Mouse (Mus musculus) olfactory bulb, adult 2 months (tissue): ENCODE data around the gene Spem1. TPM values are rescaled to one million over a fixed set of nuclear protein-coding genes. Genes with fewer than 3 reads are reported as not detected.

Source experiments
- H3K27ac ChIP-seq: fragments of 200-500 bp; 2 replicates; pipeline ENCODE4 v1.5.1; 2012; ENCODE audit warnings: low read depth, low read length; ENCODE audit not compliant: insufficient read depth
- H3K4me1 ChIP-seq: fragments of 200-500 bp; 2 replicates; pipeline ENCODE4 v1.6.1; 2012; ENCODE audit warnings: low read length; ENCODE audit not compliant: control insufficient read depth, insufficient read depth
- H3K4me3 ChIP-seq: fragments of 200-500 bp; 2 replicates; pipeline ENCODE4 v1.5.1; 2012; ENCODE audit warnings: mild to moderate bottlenecking, low read depth, low read length, moderate library complexity; ENCODE audit not compliant: insufficient read depth
- CTCF ChIP-seq: fragments of 200-500 bp; IDR thresholded peaks from 2 replicates; pipeline ENCODE4 v1.5.1; 2012; ENCODE audit warnings: low read depth, mild to moderate bottlenecking, low read length, moderate library complexity; ENCODE audit not compliant: insufficient read depth
- POLR2A ChIP-seq: fragments of 200-500 bp; IDR thresholded peaks from 2 replicates; pipeline ENCODE4 v1.6.1; 2012; ENCODE audit warnings: mild to moderate bottlenecking, low read depth, low read length, moderate library complexity; ENCODE audit not compliant: insufficient read depth
- WGBS: fragments of 180-500 bp; shearing (Covaris S2); methylation state at CpG from one replicate; pipeline ENCODE4 v1.1.7; 2018; 5-methylcytosine and 5-hydroxymethylcytosine counted together
- polyA plus RNA-seq: library from polyadenylated mRNA; stranded (reverse); fragments of >200 nt; gene quantifications from 2 replicates; pipeline ENCODE4 v1.2.4, GENCODE M21; 2012; ENCODE audit warnings: low replicate concordance; ENCODE audit not compliant: missing spikeins, insufficient read depth, insufficient read length

Gene Spem1
- polyA plus RNA-seq, 1 experiment, result not detected

- H3K4me3 ChIP-seq, result no peak overlapping the region
- TF ChIP-seq POLR2A (no peak), CTCF (no peak)
- WGBS, result 10% methylated on average over 13 of the region's 13 CpGs
- peaks cover 18% of the 10 kb centered on the region for H3K4me1 ChIP-seq
- no peak overlapping the region for H3K27ac ChIP-seq
Observed at GRCm38 (mm10) chr11:69795983-69796435, 26.0 kb downstream of the Spem1 start.

- H3K4me3 ChIP-seq, result peak within 1 kb of the TSS; percentile 55
- 1% methylated on average over 52 of the region's 52 CpGs for WGBS
- TF ChIP-seq CTCF (no peak), POLR2A (0 out of 2 replicates have a peak, but pooled peaks have one; percentile 15)
- H3K4me1 ChIP-seq, result peaks cover 12% of the 10 kb centered on the region
- H3K27ac ChIP-seq, result no peak within 1 kb of the TSS
Observed at GRCm38 (mm10) chr11:69795168-69795982, 26.6 kb downstream of the Spem1 start, which contains the start of gene Chrnb1. Gene Chrnb1 (minus strand): TSS chr11:69795943.

- TF ChIP-seq POLR2A (no peak), CTCF (0 out of 2 replicates have a peak, but pooled peaks have one; percentile 4)
- 73% methylated on average over 5 of the region's 5 CpGs for WGBS
- H3K27ac ChIP-seq, result no peak overlapping the region
- H3K4me3 ChIP-seq, result no peak overlapping the region
- peaks cover 7% of the 10 kb centered on the region for H3K4me1 ChIP-seq
Observed at GRCm38 (mm10) chr11:69793429-69793828, 28.6 kb downstream of the Spem1 start.

GRCm38 (mm10) chr11:69791420-69791819 is 30.6 kb downstream of the Spem1 start:
- Histone ChIP-seq H3K27ac (no peak overlapping the region), H3K4me3 (no peak overlapping the region), H3K4me1 (peaks cover 7% of the 10 kb centered on the region)
- no peak for TF ChIP-seq CTCF
- no peak for TF ChIP-seq POLR2A
- 62% methylated on average over 5 of the region's 5 CpGs for WGBS

- H3K4me1 ChIP-seq, result no peaks in the 10 kb centered on the region
- 64% methylated on average over 5 of the region's 5 CpGs for WGBS
- H3K4me3 ChIP-seq, result no peak overlapping the region
- TF ChIP-seq CTCF (no peak), POLR2A (no peak)
- no peak overlapping the region for H3K27ac ChIP-seq
Observed at GRCm38 (mm10) chr11:69789431-69789830, 32.5 kb downstream of the Spem1 start.

GRCm38 (mm10) chr11:69787306-69787705 is 34.7 kb downstream of the Spem1 start:
- Histone ChIP-seq H3K4me3 (no peak overlapping the region), H3K27ac (no peak overlapping the region), H3K4me1 (no peaks in the 10 kb centered on the region)
- 83% methylated on average over 5 of the region's 5 CpGs for WGBS
- TF ChIP-seq CTCF, result no peak
- no peak for TF ChIP-seq POLR2A

- no peak overlapping the region for H3K27ac ChIP-seq
- 43% methylated on average over 15 of the region's 15 CpGs for WGBS
- TF ChIP-seq POLR2A, result no peak
- TF ChIP-seq CTCF, result no peak
- H3K4me3 ChIP-seq, result no peak overlapping the region; the same call in 1 of the 2 replicates
- H3K4me1 ChIP-seq, result no peaks in the 10 kb centered on the region
Observed at GRCm38 (mm10) chr11:69784793-69785272, 37.1 kb downstream of the Spem1 start.

- peaks cover 6% of the 10 kb centered on the region; the same call in 1 of the 2 replicates for H3K4me1 ChIP-seq
- H3K4me3 ChIP-seq, result no peak overlapping the region
- WGBS, result 50% methylated on average over 4 of the region's 4 CpGs
- no peak overlapping the region for H3K27ac ChIP-seq
- TF ChIP-seq CTCF, result no peak
Observed at GRCm38 (mm10) chr11:69781828-69782227, 40.2 kb downstream of the Spem1 start.

GRCm38 (mm10) chr11:69778985-69779384 is 43.0 kb downstream of the Spem1 start:
- Histone ChIP-seq H3K4me1 (peaks cover 15% of the 10 kb centered on the region), H3K4me3 (no peak overlapping the region), H3K27ac (no peak overlapping the region)
- 68% methylated on average over 7 of the region's 7 CpGs for WGBS
- TF ChIP-seq POLR2A (no peak), CTCF (no peak)
